Mouse (Mus musculus) limb, embryonic 14.5 days (tissue): ENCODE data around the gene Kcnab2. TPM values are rescaled to one million over a fixed set of nuclear protein-coding genes. Genes with fewer than 3 reads are reported as not detected.

Source experiments
- ATAC-seq: fragments of 200-750 bp; cut with Nextera tagmentation; 2 replicates; pipeline ENCODE4 v1.8.0; 2017; ENCODE audit warnings: low read depth, moderate number of reproducible peaks, moderate TSS enrichment; ENCODE audit not compliant: low FRiP score
- DNase-seq: peaks from one replicate; pipeline ENCODE4 v3.0.0-alpha.2; 2015; ENCODE audit warnings: low spot score
- H3K27ac ChIP-seq: fragments of 300-500 bp; sonication (generic); replicated peaks from 2 replicates; pipeline ENCODE4 v1.5.1; 2014; ENCODE audit warnings: low read depth, mild to moderate bottlenecking, low read length, moderate library complexity, mixed read lengths
- H3K27me3 ChIP-seq: fragments of 300-500 bp; sonication (generic); 2 replicates; pipeline ENCODE4 v1.6.1; 2014; ENCODE audit warnings: low read length, mixed read lengths; ENCODE audit not compliant: control insufficient read depth, insufficient read depth
- H3K36me3 ChIP-seq: fragments of 300-500 bp; sonication (generic); 2 replicates; pipeline ENCODE4 v1.6.1; 2014; ENCODE audit warnings: mild to moderate bottlenecking, low read length, moderate library complexity, mixed read lengths; ENCODE audit not compliant: control insufficient read depth, insufficient read depth
- H3K4me1 ChIP-seq: fragments of 300-500 bp; sonication (generic); 2 replicates; pipeline ENCODE4 v1.6.1; 2014; ENCODE audit warnings: antibody characterized with exemption, low read length, mixed read lengths; ENCODE audit not compliant: control insufficient read depth, insufficient read depth
- H3K4me2 ChIP-seq: fragments of 300-500 bp; sonication (generic); replicated peaks from 2 replicates; pipeline ENCODE4 v1.6.1; 2014; ENCODE audit warnings: low read depth, mild to moderate bottlenecking, low read length, moderate library complexity; ENCODE audit not compliant: severe bottlenecking
- H3K4me3 ChIP-seq: fragments of 300-500 bp; sonication (generic); replicated peaks from 2 replicates; pipeline ENCODE4 v1.5.1; 2014; ENCODE audit warnings: low read length
- H3K9ac ChIP-seq: fragments of 300-500 bp; sonication (generic); 2 replicates; pipeline ENCODE4 v1.6.1; 2014; ENCODE audit warnings: mild to moderate bottlenecking, low read depth, low read length, moderate library complexity; ENCODE audit not compliant: severe bottlenecking
- H3K9me3 ChIP-seq: fragments of 300-500 bp; sonication (generic); 2 replicates; pipeline ENCODE4 v1.6.1; 2016; ENCODE audit warnings: low read length; ENCODE audit not compliant: control insufficient read depth
- POLR2A ChIP-seq: fragments of 200-500 bp; IDR thresholded peaks from 2 replicates; pipeline ENCODE4 v1.8.0; 2012; ENCODE audit warnings: inconsistent platforms, mild to moderate bottlenecking, moderate library complexity, borderline replicate concordance; ENCODE audit not compliant: insufficient read depth, insufficient read length; ENCODE audit errors: extremely low read depth
- WGBS: fragments of 180-500 bp; shearing (Covaris S2); extraction: QIAGEN DNeasy Blood & Tissue Kit; methylation state at CpG from one replicate; pipeline ENCODE4 v1.1.7; 2014; 5-methylcytosine and 5-hydroxymethylcytosine counted together
- polyA plus RNA-seq, 2 experiments: library from polyadenylated mRNA; depleted of rRNA in 1 of 2; stranded (reverse) in 1 of 2; unstranded in 1 of 2; fragments of >200 nt; fragmentation: Nextera tagmentation in 1 of 2; extraction: Ambion mirVana in 1 of 2; gene quantifications; 2 replicates each; pipeline versions ENCODE4 v1.2.1 to v1.2.3; 2012 to 2014

The Kcnab2 gene
- polyA plus RNA-seq, 2 experiments = 4.6 to 7.2 TPM

DNA sequence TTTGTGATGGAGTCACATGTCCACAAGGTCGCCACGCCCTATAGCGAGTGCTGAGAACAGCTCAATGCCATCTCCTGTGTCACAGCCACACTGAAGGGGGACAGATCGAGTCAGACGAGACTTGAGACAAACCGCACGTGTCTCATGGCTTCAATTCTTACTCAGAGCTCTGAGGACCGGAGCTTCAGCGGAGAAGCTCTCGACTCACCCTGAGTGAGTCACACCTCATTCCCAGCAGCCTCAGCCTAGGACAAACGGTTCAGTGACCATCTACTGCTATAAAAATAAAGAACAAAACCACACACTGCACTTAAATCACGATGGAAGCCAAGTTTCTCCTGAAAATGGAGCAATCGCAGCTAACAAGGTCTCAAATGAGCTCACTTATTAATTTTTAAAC lies 66.7 kb downstream of the Kcnab2 start:
- ATAC-seq (no peak), DNase-seq (no peak)
- no peaks in the 10 kb centered on the region for H3K4me1 ChIP-seq
- no peak overlapping the region for H3K9ac ChIP-seq
- no peak overlapping the region for H3K27ac ChIP-seq
- TF ChIP-seq POLR2A = no peak
- WGBS = 77% methylated on average over 13 of the region's 13 CpGs
- H3K4me3 ChIP-seq = no peak overlapping the region
- H3K27me3 ChIP-seq = no peaks in the 10 kb centered on the region
- H3K4me2 ChIP-seq = no peak overlapping the region
- no peaks in the 10 kb centered on the region for H3K9me3 ChIP-seq
- no peaks in the 10 kb centered on the region for H3K36me3 ChIP-seq

DNA sequence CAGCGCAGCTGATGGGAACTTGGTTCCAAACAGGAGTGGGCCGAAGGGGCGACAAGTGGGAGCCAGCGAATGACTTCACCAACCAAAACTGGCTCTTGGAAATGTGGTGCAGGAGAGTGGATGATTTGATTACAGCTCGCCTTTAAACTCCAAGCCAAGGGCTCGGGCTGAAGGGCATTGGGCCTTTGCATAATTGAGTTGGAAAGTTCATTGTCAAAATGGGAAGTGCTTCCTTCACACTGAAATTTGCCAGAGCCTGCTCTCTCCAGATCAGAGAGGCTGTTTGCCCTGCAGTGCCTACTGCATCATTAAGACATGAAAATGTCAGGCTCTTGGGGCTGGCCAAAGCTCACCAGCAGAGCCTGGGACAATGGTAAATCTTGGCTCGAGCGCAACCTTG lies 71.1 kb downstream of the Kcnab2 start:
- DNase-seq = no peak
- no peak for TF ChIP-seq POLR2A
- WGBS = 72% methylated on average over 8 of the region's 8 CpGs
- Histone ChIP-seq H3K9ac (no peak overlapping the region), H3K9me3 (no peaks in the 10 kb centered on the region), H3K36me3 (no peaks in the 10 kb centered on the region), H3K27me3 (no peaks in the 10 kb centered on the region), H3K4me2 (no peak overlapping the region), H3K4me1 (no peaks in the 10 kb centered on the region), H3K4me3 (no peak overlapping the region), H3K27ac (no peak overlapping the region)
- ATAC-seq = no peak

DNA sequence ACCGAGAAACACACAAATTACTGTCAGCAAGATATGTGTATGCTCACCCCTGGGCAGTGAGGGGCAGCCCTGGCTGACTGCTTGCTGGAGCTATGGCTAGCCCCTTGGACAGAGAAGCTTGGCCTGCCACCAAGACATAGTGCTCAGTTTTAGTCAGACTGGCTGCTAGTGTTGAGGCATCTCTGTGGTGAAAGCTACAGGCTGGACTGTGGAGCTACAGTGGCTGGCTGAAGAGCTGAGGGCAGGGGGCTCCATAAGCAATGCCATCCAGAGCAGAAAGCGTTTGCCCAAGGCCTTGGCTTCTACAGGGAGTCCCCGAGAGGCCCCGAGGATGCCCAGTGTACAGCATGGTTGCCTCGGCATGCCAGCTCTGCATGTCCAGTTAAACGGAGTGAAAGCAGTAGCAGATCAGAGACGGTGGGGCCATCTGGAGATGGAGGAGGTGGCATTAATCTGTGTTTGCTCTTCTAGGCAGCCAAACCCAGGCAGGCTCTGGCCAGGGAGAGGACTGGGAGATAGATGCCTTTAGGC lies 71.9 kb downstream of the Kcnab2 start:
- Histone ChIP-seq H3K27me3 (no peaks in the 10 kb centered on the region), H3K4me1 (no peaks in the 10 kb centered on the region), H3K27ac (no peak overlapping the region), H3K9me3 (no peaks in the 10 kb centered on the region), H3K9ac (no peak overlapping the region), H3K4me2 (no peak overlapping the region), H3K36me3 (no peaks in the 10 kb centered on the region), H3K4me3 (no peak overlapping the region)
- no peak for TF ChIP-seq POLR2A
- 69% methylated on average over 7 of the region's 7 CpGs for whole genome bisulfite sequencing
- no peak for ATAC-seq
- DNase-seq = no peak

DNA sequence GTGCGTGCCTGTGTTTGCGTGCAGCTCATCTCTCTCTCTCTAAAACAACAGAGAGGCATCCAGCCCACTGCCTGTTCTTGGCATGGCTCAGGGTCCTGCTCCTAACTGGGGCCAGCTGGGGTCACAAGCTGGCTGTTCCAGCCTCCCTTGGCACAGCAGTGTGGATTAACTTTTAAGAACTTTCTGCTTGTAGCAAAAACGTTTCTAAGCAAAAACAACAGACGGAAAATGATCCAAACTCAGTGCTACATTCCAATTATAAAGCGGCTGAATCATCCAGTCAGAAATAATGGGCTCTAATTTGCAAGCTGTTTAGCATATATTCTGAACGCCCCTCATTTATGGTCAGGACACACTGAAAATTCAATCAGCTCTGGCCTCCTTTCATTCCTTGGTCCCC lies 72.5 kb downstream of the Kcnab2 start:
- WGBS = 63% methylated on average over 6 of the region's 6 CpGs
- H3K36me3 ChIP-seq = no peaks in the 10 kb centered on the region
- H3K4me2 ChIP-seq = no peak overlapping the region
- H3K4me3 ChIP-seq = no peak overlapping the region
- ATAC-seq (no peak), DNase-seq (no peak)
- H3K9ac ChIP-seq = no peak overlapping the region
- H3K9me3 ChIP-seq = no peaks in the 10 kb centered on the region
- no peak for TF ChIP-seq POLR2A
- H3K27me3 ChIP-seq = no peaks in the 10 kb centered on the region
- no peak overlapping the region for H3K27ac ChIP-seq
- no peaks in the 10 kb centered on the region for H3K4me1 ChIP-seq

DNA sequence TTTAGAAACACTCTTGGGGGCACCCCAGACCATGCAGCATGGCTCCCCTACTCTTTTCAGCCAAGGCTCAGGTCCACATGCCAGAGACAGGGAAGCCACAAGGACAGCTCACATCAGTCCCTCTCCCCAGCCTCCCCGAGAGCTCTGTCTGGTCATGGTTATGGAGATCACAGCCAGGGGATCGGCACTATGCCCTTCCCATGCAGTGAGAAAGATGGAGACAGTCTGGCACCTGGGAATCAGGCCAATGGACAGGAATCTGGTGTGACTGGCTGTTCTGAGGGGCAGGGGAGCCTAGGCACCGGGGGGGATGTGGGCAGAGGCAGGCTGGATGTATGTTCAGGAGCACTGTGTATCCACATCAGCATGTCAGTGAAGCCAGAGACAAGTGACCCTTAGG lies 78.7 kb downstream of the Kcnab2 start:
- no peaks in the 10 kb centered on the region for H3K9me3 ChIP-seq
- no peaks in the 10 kb centered on the region for H3K27me3 ChIP-seq
- ATAC-seq = no peak
- H3K36me3 ChIP-seq = no peaks in the 10 kb centered on the region
- WGBS = 79% methylated on average over 3 of the region's 3 CpGs
- no peak overlapping the region for H3K4me3 ChIP-seq
- H3K4me2 ChIP-seq = no peak overlapping the region
- H3K9ac ChIP-seq = no peak overlapping the region
- no peak for TF ChIP-seq POLR2A
- H3K27ac ChIP-seq = no peak overlapping the region
- DNase-seq = no peak
- no peaks in the 10 kb centered on the region for H3K4me1 ChIP-seq

DNA sequence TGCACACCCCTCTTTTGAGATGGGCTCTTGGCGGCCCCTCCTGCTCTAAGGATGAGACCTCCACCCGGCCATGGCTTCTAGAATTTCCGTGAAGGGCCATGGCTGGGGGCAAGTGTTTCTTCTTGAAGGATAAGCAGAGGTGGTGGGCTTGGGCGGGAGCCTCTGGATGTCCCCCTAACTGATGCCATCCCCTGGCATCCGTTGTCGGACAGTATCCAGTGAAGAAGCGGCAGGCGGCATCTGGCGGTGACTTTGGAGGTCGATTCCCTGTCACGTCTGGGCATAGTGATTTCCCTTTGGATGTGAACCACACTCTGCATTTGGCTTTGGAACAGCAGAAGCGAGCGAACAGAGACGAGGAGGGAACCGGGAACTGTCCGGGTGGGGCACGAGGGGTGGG lies 85.0 kb downstream of the Kcnab2 start:
- no peak for ATAC-seq
- Histone ChIP-seq H3K9ac (no peak overlapping the region), H3K4me1 (no peaks in the 10 kb centered on the region), H3K27me3 (no peaks in the 10 kb centered on the region), H3K4me3 (no peak overlapping the region), H3K36me3 (no peaks in the 10 kb centered on the region), H3K9me3 (no peaks in the 10 kb centered on the region), H3K4me2 (no peak overlapping the region), H3K27ac (no peak overlapping the region)
- no peak for DNase-seq
- no peak for TF ChIP-seq POLR2A
- 86% methylated on average over 16 of the region's 17 CpGs for WGBS
